Mouse (Mus musculus) heart, embryonic 10.5 days (tissue): ENCODE data around the gene Gm20388. TPM values are rescaled to one million over a fixed set of nuclear protein-coding genes. Genes with fewer than 3 reads are reported as not detected.

Experiments
- DNase-seq: peaks from one replicate; pipeline ENCODE4 v3.0.0-alpha.2; 2017; ENCODE audit warnings: low spot score
- H3K27ac ChIP-seq: fragments of 300-500 bp; sonication (generic); 2 replicates; pipeline ENCODE4 v1.5.1; 2016; ENCODE audit warnings: mild to moderate bottlenecking
- H3K27me3 ChIP-seq: fragments of 300-500 bp; sonication (generic); 2 replicates; pipeline ENCODE4 v1.6.1; 2016; ENCODE audit warnings: mild to moderate bottlenecking; ENCODE audit not compliant: poor library complexity, insufficient read depth, severe bottlenecking
- H3K36me3 ChIP-seq: fragments of 300-500 bp; sonication (generic); 2 replicates; pipeline ENCODE4 v1.6.1; 2016; ENCODE audit warnings: mild to moderate bottlenecking, moderate library complexity
- H3K4me1 ChIP-seq: fragments of 300-500 bp; sonication (generic); 2 replicates; pipeline ENCODE4 v1.6.1; 2016; ENCODE audit warnings: mild to moderate bottlenecking
- H3K4me3 ChIP-seq: fragments of 300-500 bp; sonication (generic); 2 replicates; pipeline ENCODE4 v1.5.1; 2016; ENCODE audit warnings: mild to moderate bottlenecking, moderate library complexity
- H3K9me3 ChIP-seq: fragments of 300-500 bp; sonication (generic); 2 replicates; pipeline ENCODE4 v1.6.1; 2016; ENCODE audit warnings: mild to moderate bottlenecking, moderate library complexity
- WGBS: fragments of 180-500 bp; shearing (Covaris S2); methylation state at CpG from one replicate; pipeline ENCODE4 v1.1.7; 2016; 5-methylcytosine and 5-hydroxymethylcytosine counted together
- polyA plus RNA-seq: library from polyadenylated mRNA; unstranded; fragments of >200 nt; fragmentation: Nextera tagmentation; extraction: Ambion mirVana; gene quantifications from 2 replicates; pipeline ENCODE4 v1.2.1, GENCODE M21; 2016

Gene Gm20388
- polyA plus RNA-seq, 1 experiment from 2014 or later: 4.5 TPM

GRCm38 (mm10) chr8:121675161-121675560 is 1764.5 kb downstream of the Gm20388 start:
- no peak overlapping the region for H3K4me3 ChIP-seq
- H3K36me3 ChIP-seq: no peaks in the 10 kb centered on the region
- DNase-seq: no peak
- no peaks in the 10 kb centered on the region for H3K9me3 ChIP-seq
- no peak overlapping the region for H3K27ac ChIP-seq
- H3K4me1 ChIP-seq: peaks cover 17% of the 10 kb centered on the region
- WGBS: 65% methylated on average over 3 of the region's 3 CpGs
- peaks cover 5% of the 10 kb centered on the region; the same call in 1 of the 2 replicates for H3K27me3 ChIP-seq

DNA sequence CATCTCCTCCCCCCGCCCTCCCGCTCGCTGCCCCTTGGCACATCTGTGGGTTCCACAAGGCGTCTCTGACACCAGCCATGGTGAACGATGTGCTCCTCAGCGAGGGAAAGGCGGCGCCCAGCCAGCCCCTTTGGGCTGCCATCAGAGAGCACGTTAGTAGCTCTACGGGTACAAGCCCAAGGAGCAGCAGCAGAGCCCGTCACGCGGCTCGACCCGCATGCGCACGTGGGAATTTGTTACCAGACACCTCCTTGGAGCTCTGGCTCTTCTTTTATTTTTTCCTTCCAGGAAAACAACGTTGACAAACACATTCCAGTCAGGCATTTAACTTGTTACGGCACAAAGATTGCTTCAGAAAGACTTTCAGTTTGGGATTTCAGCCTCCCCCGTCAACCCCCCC is 1765.1 kb downstream of the Gm20388 start:
- no peak for DNase-seq
- no peak overlapping the region for H3K4me3 ChIP-seq
- no peaks in the 10 kb centered on the region for H3K36me3 ChIP-seq
- H3K4me1 ChIP-seq: peaks cover 17% of the 10 kb centered on the region
- no peak overlapping the region for H3K27ac ChIP-seq
- H3K9me3 ChIP-seq: no peaks in the 10 kb centered on the region
- WGBS: 48% methylated on average over 20 of the region's 20 CpGs
- peaks cover 6% of the 10 kb centered on the region; the same call in 1 of the 2 replicates for H3K27me3 ChIP-seq

DNA sequence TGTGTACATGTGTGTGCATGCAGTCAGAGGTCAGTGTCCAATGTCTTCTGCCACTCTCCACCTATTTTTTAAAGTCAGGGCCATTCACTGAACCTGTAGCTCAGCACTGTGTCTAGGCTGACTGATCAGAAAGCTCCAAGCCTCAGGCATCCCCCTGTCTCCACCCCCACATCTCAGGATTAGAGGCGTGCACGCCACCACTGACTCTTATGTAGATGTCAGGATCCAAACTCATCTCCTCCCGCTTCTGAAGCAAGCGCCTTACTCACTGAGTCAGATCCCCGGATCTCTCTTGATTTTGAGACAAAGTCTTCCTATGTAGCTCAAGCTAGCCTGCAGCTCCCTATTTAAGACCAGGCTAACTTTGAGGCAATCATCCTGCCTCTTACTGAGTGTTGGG is 1768.1 kb downstream of the Gm20388 start:
- Histone ChIP-seq H3K36me3 (no peaks in the 10 kb centered on the region), H3K4me3 (no peak overlapping the region), H3K27me3 (peaks cover 15% of the 10 kb centered on the region; the same call in 1 of the 2 replicates), H3K9me3 (no peaks in the 10 kb centered on the region), H3K27ac (no peak overlapping the region), H3K4me1 (0 out of 2 replicates have a peak, but pooled peaks cover 5% of the 10 kb centered on the region)
- no peak for DNase-seq
- WGBS: 56% methylated on average over 5 of the region's 5 CpGs

DNA sequence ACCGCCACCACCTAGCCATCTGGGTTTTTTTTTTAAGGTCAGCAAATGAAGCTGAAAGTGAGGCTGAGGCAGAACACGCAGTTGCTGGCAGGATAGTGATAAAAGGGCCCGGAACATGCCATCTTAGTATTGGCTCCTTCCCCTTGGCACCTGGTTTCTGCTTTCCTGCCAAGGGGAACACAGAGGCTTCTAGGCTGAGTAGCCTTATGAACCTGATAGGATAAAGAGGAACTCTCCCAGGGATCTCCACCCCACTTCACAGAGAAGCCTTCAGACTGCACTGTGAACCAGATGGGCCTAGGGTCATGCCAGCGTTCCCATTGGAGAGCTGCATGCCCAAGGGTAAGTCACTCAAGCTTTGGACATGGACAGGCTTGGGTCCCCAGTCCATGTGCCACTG is 1770.3 kb downstream of the Gm20388 start:
- 80% methylated on average over 4 of the region's 4 CpGs for WGBS
- Histone ChIP-seq H3K36me3 (no peaks in the 10 kb centered on the region), H3K9me3 (no peaks in the 10 kb centered on the region), H3K27me3 (0 out of 2 replicates have a peak, but pooled peaks cover 10% of the 10 kb centered on the region), H3K4me1 (no peaks in the 10 kb centered on the region), H3K27ac (no peak overlapping the region), H3K4me3 (no peak overlapping the region)
- DNase-seq: no peak

DNA sequence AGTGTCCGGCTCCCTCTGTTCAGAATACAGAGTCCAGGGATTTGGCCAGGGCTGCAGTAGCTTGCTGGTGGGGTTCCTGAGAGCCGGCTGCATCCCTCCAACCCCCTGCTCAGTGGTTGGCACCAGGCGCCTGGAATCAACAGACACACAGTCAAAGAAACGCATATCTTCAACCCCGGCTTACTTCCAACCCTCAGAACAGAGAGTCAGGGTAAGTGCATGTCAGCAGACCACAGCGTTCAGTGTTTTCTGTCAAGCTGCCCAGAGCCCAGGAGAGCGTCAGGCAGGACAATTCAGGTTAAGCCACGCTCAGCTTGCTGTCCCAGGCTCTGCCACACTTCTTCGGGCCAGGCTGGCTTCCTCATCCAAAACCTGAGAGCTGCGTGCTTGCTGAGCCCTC is 1770.8 kb downstream of the Gm20388 start:
- no peak for DNase-seq
- H3K4me1 ChIP-seq: no peaks in the 10 kb centered on the region

DNA sequence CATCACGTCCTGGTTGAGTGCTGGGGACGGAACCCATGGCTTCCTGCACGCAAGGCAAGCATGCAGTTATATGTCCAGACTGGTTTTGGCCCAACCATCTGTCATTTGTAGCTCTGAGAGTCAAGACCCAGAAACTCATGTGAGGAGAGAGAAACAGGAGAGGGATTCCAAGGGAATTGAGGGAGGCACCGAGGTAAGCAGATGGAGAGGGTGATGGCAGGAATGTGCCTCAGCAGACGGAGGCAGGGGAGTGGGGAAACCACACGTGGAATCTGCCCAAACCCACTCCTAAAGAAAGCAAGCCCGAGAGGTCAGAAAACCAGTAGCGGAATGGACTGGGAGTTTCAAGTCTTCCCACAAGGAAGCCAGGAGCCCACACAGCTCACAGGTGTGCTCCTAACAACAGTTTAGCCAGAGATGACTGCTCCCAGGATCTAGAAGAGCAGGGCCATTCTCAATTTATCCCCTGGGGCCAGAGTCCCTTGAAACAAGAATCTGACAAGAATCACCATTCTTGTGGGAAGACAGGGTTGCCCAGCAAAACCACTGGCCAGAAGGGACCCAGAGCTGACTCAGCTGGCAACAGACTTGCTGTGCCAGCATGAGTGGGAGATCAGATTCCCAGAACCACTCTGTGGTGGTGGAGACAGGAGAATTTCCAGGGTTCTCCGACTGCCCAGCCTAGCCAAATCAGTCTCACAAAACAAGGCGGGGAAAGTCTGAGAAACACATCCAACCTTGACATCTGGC is 1772.6 kb downstream of the Gm20388 start:
- Histone ChIP-seq H3K4me3 (no peak overlapping the region), H3K9me3 (no peaks in the 10 kb centered on the region), H3K36me3 (no peaks in the 10 kb centered on the region), H3K4me1 (peaks cover 14% of the 10 kb centered on the region), H3K27ac (no peak overlapping the region), H3K27me3 (0 out of 2 replicates have a peak, but pooled peaks cover 10% of the 10 kb centered on the region)
- 69% methylated on average over 10 of the region's 10 CpGs for WGBS
- DNase-seq: no peak

More for the DNA sequence above, 1770.8 kb downstream of the Gm20388 start:
- no peak overlapping the region for H3K4me3 ChIP-seq
- no peak overlapping the region for H3K27ac ChIP-seq
- 0 out of 2 replicates have a peak, but pooled peaks cover 10% of the 10 kb centered on the region for H3K27me3 ChIP-seq
- 41% methylated on average over 10 of the region's 10 CpGs for WGBS
- no peaks in the 10 kb centered on the region for H3K36me3 ChIP-seq
- H3K9me3 ChIP-seq: no peaks in the 10 kb centered on the region

DNA sequence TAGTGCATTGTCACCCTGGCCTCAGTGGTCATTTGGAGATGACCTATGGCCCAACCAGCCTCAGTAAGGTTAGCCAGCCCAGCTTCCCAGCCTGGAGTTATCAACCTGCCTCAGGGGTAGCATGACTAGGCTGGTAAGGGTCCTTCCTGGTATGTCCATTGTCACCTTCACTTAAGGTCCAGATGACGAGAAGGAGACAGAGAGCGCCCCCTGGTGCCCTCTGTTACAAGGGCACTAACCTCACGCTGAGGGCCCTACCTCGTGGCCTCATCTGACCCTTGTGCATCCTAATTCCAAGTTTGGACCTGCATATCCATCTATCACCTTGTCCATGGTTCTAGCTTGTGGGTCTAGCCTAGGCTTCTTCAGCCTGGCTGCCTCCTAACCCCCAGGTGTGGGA is 1774.8 kb downstream of the Gm20388 start:
- no peak for DNase-seq
- Histone ChIP-seq H3K27ac (no peak overlapping the region), H3K27me3 (0 out of 2 replicates have a peak, but pooled peaks cover 10% of the 10 kb centered on the region), H3K9me3 (no peaks in the 10 kb centered on the region), H3K36me3 (no peaks in the 10 kb centered on the region), H3K4me3 (no peak overlapping the region), H3K4me1 (peaks cover 25% of the 10 kb centered on the region)
- 18% methylated on average over 4 of the region's 4 CpGs for WGBS

DNA sequence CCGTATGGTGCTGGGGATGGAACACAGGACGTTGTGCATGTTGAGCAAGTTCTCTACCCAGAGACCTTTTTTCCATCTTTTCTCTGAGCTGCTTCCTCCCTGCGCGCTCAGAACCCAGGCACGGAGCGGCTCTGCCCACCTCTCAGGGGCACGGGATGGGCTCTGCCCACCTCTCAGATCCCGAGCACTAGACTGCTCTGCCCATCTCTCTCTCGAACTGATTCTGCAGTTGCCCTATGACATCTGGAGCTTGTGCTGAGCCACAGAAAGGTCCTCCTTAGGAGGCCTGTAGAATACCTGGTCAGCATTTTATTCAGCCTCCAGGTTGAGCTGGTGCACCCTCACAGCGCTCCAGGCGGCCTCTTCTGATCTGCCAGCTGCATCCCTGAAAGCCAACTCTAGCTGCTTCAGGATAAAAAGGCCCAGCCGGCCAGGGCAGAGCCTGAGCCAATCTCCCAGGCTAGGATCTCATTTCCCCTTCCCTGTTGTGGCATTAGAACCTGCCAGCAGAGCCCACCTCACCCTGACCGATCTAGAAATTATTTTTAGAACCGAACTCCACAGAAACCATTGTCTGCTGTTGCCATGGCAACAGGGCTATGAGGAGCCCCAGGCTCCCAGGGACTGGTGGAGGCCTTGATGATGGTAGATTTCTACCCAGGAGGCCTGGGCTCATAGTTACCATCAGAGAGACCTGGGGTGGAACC is 1777.0 kb downstream of the Gm20388 start:
- H3K9me3 ChIP-seq: no peaks in the 10 kb centered on the region
- no peaks in the 10 kb centered on the region for H3K27me3 ChIP-seq
- WGBS: 48% methylated on average over 14 of the region's 14 CpGs
- no peak for DNase-seq
- H3K4me3 ChIP-seq: no peak overlapping the region
- H3K27ac ChIP-seq: 0 out of 2 replicates have a peak overlapping the region, but pooled peaks have one; percentile 37
- no peaks in the 10 kb centered on the region for H3K36me3 ChIP-seq
- peaks cover 25% of the 10 kb centered on the region for H3K4me1 ChIP-seq

DNA sequence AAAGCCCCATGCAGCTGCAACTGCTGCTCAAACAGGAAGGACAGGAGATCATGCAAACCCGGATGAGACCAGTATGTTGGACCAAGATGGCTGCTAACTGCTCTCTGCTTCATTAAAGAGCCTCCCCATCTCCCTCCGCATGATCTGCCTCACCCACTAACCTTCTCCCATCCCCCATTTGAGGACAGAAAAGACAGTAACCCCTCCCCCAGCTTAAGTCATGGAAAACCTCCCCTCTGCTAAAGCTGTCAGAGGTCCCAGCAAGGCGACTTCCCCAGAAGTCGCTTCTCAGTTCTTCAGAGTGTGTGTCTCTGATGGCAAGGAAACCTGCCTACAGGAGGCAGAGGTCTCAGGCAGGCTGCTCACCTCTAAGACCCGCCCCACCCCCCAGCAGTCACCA is 1777.9 kb downstream of the Gm20388 start:
- Histone ChIP-seq H3K36me3 (no peaks in the 10 kb centered on the region), H3K27me3 (no peaks in the 10 kb centered on the region), H3K4me3 (no peak overlapping the region), H3K4me1 (peaks cover 25% of the 10 kb centered on the region), H3K9me3 (no peaks in the 10 kb centered on the region), H3K27ac (0 out of 2 replicates have a peak overlapping the region, but pooled peaks have one; percentile 23)
- 32% methylated on average over 5 of the region's 5 CpGs for WGBS
- no peak for DNase-seq

DNA sequence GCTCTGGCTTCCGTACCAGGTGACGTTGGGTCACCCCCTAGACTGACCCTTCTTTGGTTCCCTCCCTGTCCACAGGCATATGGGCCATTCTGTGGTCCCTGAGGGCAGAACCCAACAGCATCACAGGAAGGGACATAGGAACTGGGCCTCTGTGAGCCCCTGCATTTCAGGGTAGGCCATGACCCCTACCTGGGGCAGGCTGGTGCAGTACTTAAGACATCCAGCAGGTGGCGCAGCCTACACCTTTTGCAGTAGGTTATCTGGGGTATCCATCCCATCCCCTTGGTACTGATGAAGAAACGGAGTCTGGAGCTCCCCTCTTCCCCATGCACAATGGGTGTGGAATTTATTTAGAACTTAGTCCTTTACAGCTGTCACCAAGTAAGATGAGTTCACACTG is 1783.8 kb downstream of the Gm20388 start:
- Histone ChIP-seq H3K4me3 (no peak overlapping the region), H3K9me3 (no peaks in the 10 kb centered on the region), H3K36me3 (no peaks in the 10 kb centered on the region), H3K4me1 (peaks cover 24% of the 10 kb centered on the region), H3K27ac (no peak overlapping the region), H3K27me3 (no peaks in the 10 kb centered on the region)
- 55% methylated on average over 4 of the region's 4 CpGs for WGBS
- no peak for DNase-seq

DNA sequence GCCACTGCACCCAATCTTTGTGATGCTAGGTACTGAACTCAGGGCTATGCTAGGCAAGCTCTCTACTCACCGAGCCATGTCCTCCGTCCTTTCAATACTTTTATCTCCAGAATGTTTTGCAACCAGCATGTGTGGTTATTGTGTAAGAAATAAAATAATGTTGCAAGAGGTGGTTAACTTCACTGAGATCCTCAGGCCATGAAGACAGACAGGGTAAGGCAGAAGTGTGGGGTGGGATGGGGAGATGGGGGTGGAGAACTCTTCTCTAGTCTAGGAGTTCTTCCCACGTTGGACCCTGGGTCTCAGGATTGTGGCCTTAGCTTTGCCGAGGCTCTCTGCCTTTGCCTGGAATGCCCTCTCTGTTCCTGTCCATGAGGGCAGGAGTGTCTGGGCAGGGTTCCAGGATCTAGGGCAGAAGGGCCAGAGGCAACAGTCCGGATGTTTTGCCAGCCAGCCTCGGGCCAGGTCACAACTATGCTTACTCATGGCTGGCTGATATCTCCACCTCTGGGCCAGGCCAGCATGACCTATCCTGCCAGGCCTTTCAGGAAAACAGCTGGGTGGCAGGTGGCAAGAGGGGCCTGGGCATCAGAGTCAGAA is 1785.0 kb downstream of the Gm20388 start:
- Histone ChIP-seq H3K9me3 (no peaks in the 10 kb centered on the region), H3K27me3 (no peaks in the 10 kb centered on the region), H3K4me1 (peaks cover 24% of the 10 kb centered on the region), H3K36me3 (no peaks in the 10 kb centered on the region), H3K4me3 (no peak overlapping the region), H3K27ac (no peak overlapping the region)
- no peak for DNase-seq
- WGBS: 73% methylated on average over 6 of the region's 6 CpGs

DNA sequence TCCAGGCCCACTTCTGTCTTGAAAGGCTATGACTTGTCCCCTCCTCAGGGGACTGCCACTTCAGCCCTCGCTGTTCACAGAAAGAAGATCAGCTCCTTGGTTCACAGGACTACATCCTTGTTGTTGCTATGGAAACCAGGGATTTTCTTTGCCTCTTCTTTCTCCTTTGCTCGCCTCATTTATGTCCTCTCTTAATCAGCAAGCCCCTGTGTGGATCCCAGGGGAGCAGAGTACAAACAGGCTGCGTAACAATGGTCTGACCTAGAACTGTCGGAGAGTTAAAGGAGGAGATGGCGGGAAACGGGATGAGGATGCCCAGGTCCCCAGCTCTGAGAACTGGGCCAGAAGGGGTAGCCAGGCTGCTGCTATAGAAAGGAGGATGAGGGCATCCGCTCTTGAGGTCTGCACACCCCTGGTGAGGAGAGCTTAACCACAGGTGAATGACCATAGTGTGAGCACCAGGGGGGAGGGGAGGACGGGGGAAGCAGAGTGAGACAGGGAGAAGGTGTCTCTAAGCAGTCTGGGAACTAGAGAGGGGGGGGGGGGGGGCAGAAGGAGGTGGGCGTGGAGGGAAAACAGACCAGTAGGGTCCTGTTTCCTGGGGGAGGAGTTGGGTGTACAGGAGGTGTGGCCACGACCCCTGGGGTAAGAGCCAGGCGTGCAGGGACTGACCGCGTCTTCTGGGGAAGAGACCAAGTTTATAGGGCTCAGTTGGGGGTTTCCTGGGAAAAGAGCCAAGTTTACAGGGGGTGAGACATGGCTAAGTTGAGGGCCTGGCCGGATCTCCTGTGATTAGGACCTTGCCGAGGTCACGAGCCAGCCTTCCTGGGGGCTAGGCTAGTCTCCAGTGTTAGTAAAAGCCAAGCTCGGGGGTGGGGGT is 1787.3 kb downstream of the Gm20388 start:
- WGBS: 3% methylated on average over 16 of the region's 17 CpGs
- peaks cover 24% of the 10 kb centered on the region for H3K4me1 ChIP-seq
- H3K9me3 ChIP-seq: no peaks in the 10 kb centered on the region
- peak overlapping the region; percentile 52 for H3K4me3 ChIP-seq
- H3K36me3 ChIP-seq: no peaks in the 10 kb centered on the region
- H3K27ac ChIP-seq: peak overlapping the region; percentile 60
- H3K27me3 ChIP-seq: no peaks in the 10 kb centered on the region
- DNase-seq: no peak
